Mouse (Mus musculus) MEL (cell line): ENCODE data around the gene Secisbp2. TPM values are rescaled to one million over a fixed set of nuclear protein-coding genes. Genes with fewer than 3 reads are reported as not detected.

ENCODE experiments used
- DNase-seq: peaks from one replicate; pipeline ENCODE4 v3.0.0; 2011; ENCODE audit warnings: low read depth, low spot score
- H3K27ac ChIP-seq: 2 replicates; pipeline ENCODE4 v1.5.1; 2012; ENCODE audit warnings: low read depth, mild to moderate bottlenecking, control low read depth, low read length, moderate library complexity; ENCODE audit not compliant: control insufficient read depth
- H3K27me3 ChIP-seq, 2 experiments: fragments of 150-350 bp in 1 of 2; sonication (generic) in 1 of 2; 2 replicates each; pipeline ENCODE4 v1.6.1; 2012; ENCODE audit warnings: low read length in 2 of 2, mild to moderate bottlenecking in 2 of 2, improper control_type of control experiment in 1 of 2, moderate library complexity in 1 of 2; ENCODE audit not compliant: insufficient read depth in 2 of 2, control insufficient read depth in 1 of 2
- H3K36me3 ChIP-seq, 2 experiments: 2 replicates each; pipeline ENCODE4 v1.6.1; 2012 to 2014; ENCODE audit warnings: low read length in 2 of 2, improper control_type of control experiment in 1 of 2, inconsistent platforms in 1 of 2, mild to moderate bottlenecking in 1 of 2; ENCODE audit not compliant: insufficient read depth in 2 of 2, control insufficient read depth in 1 of 2
- H3K4me1 ChIP-seq, 2 experiments: fragments of 150-350 bp in 1 of 2; sonication (generic) in 1 of 2; 2 replicates each; pipeline ENCODE4 v1.6.1; 2012; ENCODE audit warnings: low read length in 2 of 2, improper control_type of control experiment in 1 of 2, mild to moderate bottlenecking in 1 of 2; ENCODE audit not compliant: insufficient read depth in 2 of 2, control insufficient read depth in 1 of 2
- H3K4me3 ChIP-seq, 2 experiments: fragments of 150-350 bp in 1 of 2; sonication (generic) in 1 of 2; 2 replicates each; pipeline ENCODE4 v1.5.1; 2012; ENCODE audit warnings: low read depth in 2 of 2, low read length in 2 of 2, mild to moderate bottlenecking in 2 of 2, moderate library complexity in 2 of 2, control low read depth in 1 of 2, improper control_type of control experiment in 1 of 2; ENCODE audit not compliant: control insufficient read depth in 1 of 2, insufficient read depth in 1 of 2
- H3K79me2 ChIP-seq: 2 replicates; pipeline ENCODE4 v1.6.1; 2012; ENCODE audit warnings: mild to moderate bottlenecking, low read length, moderate library complexity; ENCODE audit not compliant: control insufficient read depth, poor library complexity, insufficient read depth
- H3K9ac ChIP-seq: 2 replicates; pipeline ENCODE4 v1.6.1; 2012; ENCODE audit warnings: low read depth, mild to moderate bottlenecking, control low read depth, low read length, moderate library complexity; ENCODE audit not compliant: control insufficient read depth, poor library complexity, severe bottlenecking
- H3K9me3 ChIP-seq: fragments of 150-350 bp; sonication (generic); replicated peaks from 2 replicates; pipeline ENCODE4 v1.6.1; 2012; ENCODE audit warnings: mild to moderate bottlenecking, low read length, improper control_type of control experiment, moderate library complexity; ENCODE audit not compliant: insufficient read depth
- CHD1 ChIP-seq: IDR thresholded peaks from 2 replicates; pipeline ENCODE4 v1.6.1; 2012; ENCODE audit warnings: low read depth, mild to moderate bottlenecking, inconsistent platforms, low read length, improper control_type of control experiment
- CHD2 ChIP-seq: IDR thresholded peaks from 2 replicates; pipeline ENCODE4 v1.6.1; 2011; ENCODE audit warnings: low read length, improper control_type of control experiment
- CTCF ChIP-seq, 3 experiments: IDR thresholded peaks in 2 of 3; conservative IDR thresholded peaks in 1 of 3; 2 replicates each; pipeline ENCODE4 v1.5.1; 2011 to 2012; ENCODE audit warnings: low read length in 3 of 3, low read depth in 2 of 3, mild to moderate bottlenecking in 2 of 3, improper control_type of control experiment in 1 of 3, inconsistent platforms in 1 of 3, mixed read lengths in 1 of 3, moderate library complexity in 1 of 3; ENCODE audit not compliant: control insufficient read depth in 1 of 3, insufficient read depth in 1 of 3, poor library complexity in 1 of 3, severe bottlenecking in 1 of 3
- E2F4 ChIP-seq: IDR thresholded peaks from 2 replicates; pipeline ENCODE4 v1.6.1; 2011; ENCODE audit warnings: low read depth, low read length, improper control_type of control experiment, borderline replicate concordance
- GABPA ChIP-seq: IDR thresholded peaks from 2 replicates; pipeline ENCODE4 v1.6.1; 2012; ENCODE audit warnings: low read depth, mild to moderate bottlenecking, inconsistent platforms, low read length, improper control_type of control experiment, moderate library complexity
- MAFK ChIP-seq: IDR thresholded peaks from 2 replicates; pipeline ENCODE4 v1.6.1; 2011; ENCODE audit warnings: low read depth, mild to moderate bottlenecking, low read length, improper control_type of control experiment, borderline replicate concordance
- MYC ChIP-seq: IDR thresholded peaks from 2 replicates; pipeline ENCODE4 v1.6.1; 2011; ENCODE audit warnings: low read depth, mild to moderate bottlenecking, low read length, improper control_type of control experiment, moderate library complexity
- NRF1 ChIP-seq: IDR thresholded peaks from 2 replicates; pipeline ENCODE4 v1.6.1; 2014; ENCODE audit warnings: low read depth, mild to moderate bottlenecking, inconsistent platforms, low read length, improper control_type of control experiment, moderate library complexity; ENCODE audit not compliant: poor library complexity, insufficient read depth, severe bottlenecking
- POLR2A ChIP-seq, 2 experiments: IDR thresholded peaks; 2 replicates each; pipeline ENCODE4 v1.6.1; 2011 to 2012; ENCODE audit warnings: low read length in 2 of 2, mild to moderate bottlenecking in 2 of 2, control low read depth in 1 of 2, improper control_type of control experiment in 1 of 2, low read depth in 1 of 2, moderate library complexity in 1 of 2; ENCODE audit not compliant: control insufficient read depth in 1 of 2, insufficient read depth in 1 of 2, poor library complexity in 1 of 2
- RCOR1 ChIP-seq: IDR thresholded peaks from 2 replicates; pipeline ENCODE4 v1.6.1; 2012; ENCODE audit warnings: low read depth, mild to moderate bottlenecking, inconsistent platforms, low read length, improper control_type of control experiment
- SIN3A ChIP-seq: IDR thresholded peaks from 2 replicates; pipeline ENCODE4 v1.6.1; 2012; ENCODE audit warnings: low read length, improper control_type of control experiment, inconsistent platforms
- SMC3 ChIP-seq: IDR thresholded peaks from 2 replicates; pipeline ENCODE4 v1.6.1; 2011; ENCODE audit warnings: low read depth, low read length, improper control_type of control experiment
- TAL1 ChIP-seq: IDR thresholded peaks from 2 replicates; pipeline ENCODE4 v1.6.1; 2012; ENCODE audit warnings: mild to moderate bottlenecking, inconsistent platforms, low read length, moderate library complexity, mixed read lengths
- UBTF ChIP-seq: IDR thresholded peaks from 2 replicates; pipeline ENCODE4 v1.6.1; 2012; ENCODE audit warnings: low read depth, mild to moderate bottlenecking, inconsistent platforms, low read length, improper control_type of control experiment, moderate library complexity, borderline replicate concordance; ENCODE audit not compliant: insufficient read depth
- USF1 ChIP-seq: IDR thresholded peaks from 2 replicates; pipeline ENCODE4 v1.6.1; 2014; ENCODE audit warnings: low read depth, mild to moderate bottlenecking, inconsistent platforms, low read length, improper control_type of control experiment, moderate library complexity
- ZNF384 ChIP-seq: IDR thresholded peaks from 2 replicates; pipeline ENCODE4 v1.6.1; 2012; ENCODE audit warnings: low read depth, mild to moderate bottlenecking, inconsistent platforms, low read length, improper control_type of control experiment
- polyA plus RNA-seq, 2 experiments: library from polyadenylated mRNA; stranded (reverse) in 1 of 2; unstranded in 1 of 2; fragments of >175 nt in 1 of 2; fragments of >200 nt in 1 of 2; gene quantifications; 2 replicates each; pipeline versions ENCODE4 v1.2.1 to v1.2.4; 2012; ENCODE audit warnings: low replicate concordance in 2 of 2, low read depth in 1 of 2; ENCODE audit not compliant: insufficient read length in 2 of 2, insufficient read depth in 1 of 2, missing spikeins in 1 of 2
- total RNA-seq: library from RNA; depleted of rRNA; stranded (reverse); fragments of 300-350 nt; gene quantifications from 2 replicates; pipeline ENCODE4 v1.2.3, GENCODE M21; 2012

Secisbp2 gene
- total and polyA plus RNA-seq, 3 experiments, result 26.0 to 76.4 (median 28.5) TPM

GRCm38 (mm10) chr13:51611500-51611899 lies 40.0 kb upstream of the Secisbp2 start:
- no peaks in the 10 kb centered on the region for H3K27me3 ChIP-seq
- H3K9me3 ChIP-seq, result no peaks in the 10 kb centered on the region
- TF ChIP-seq ZNF384, result no peak
- no peak for TF ChIP-seq MYC
- no peak for TF ChIP-seq POLR2A (IDR thresholded peaks at IDR 0.05; ENCODE audit: control insufficient read depth in 1 of 2, insufficient read depth in 1 of 2, low read depth in 1 of 2, low read length in 2 of 2, poor library complexity in 1 of 2)
- TF ChIP-seq MAFK, result no peak
- no peak for TF ChIP-seq CHD1
- TF ChIP-seq GABPA, result no peak
- no peak for TF ChIP-seq UBTF
- no peak for TF ChIP-seq CHD2
- no peak for TF ChIP-seq NRF1
- no peak for TF ChIP-seq SMC3
- no peak for TF ChIP-seq CTCF (IDR thresholded peaks at IDR 0.05 in 2 of 3, conservative IDR thresholded peaks at IDR 0.05 in 1 of 3; ENCODE audit: control insufficient read depth in 1 of 3, insufficient read depth in 1 of 3, low read depth in 2 of 3, low read length in 3 of 3, poor library complexity in 1 of 3, severe bottlenecking in 1 of 3)
- TF ChIP-seq RCOR1, result no peak
- TF ChIP-seq USF1, result no peak
- no peak for TF ChIP-seq TAL1
- H3K36me3 ChIP-seq, result no peaks in the 10 kb centered on the region
- no peaks in the 10 kb centered on the region for H3K4me1 ChIP-seq
- no peak overlapping the region for H3K9ac ChIP-seq
- no peaks in the 10 kb centered on the region for H3K79me2 ChIP-seq
- no peak overlapping the region for H3K4me3 ChIP-seq
- no peak overlapping the region for H3K27ac ChIP-seq
- DNase-seq, result no peak

GRCm38 (mm10) chr13:51615815-51616214 lies 35.7 kb upstream of the Secisbp2 start:
- no peaks in the 10 kb centered on the region for H3K36me3 ChIP-seq
- no peak overlapping the region for H3K4me3 ChIP-seq
- no peaks in the 10 kb centered on the region for H3K79me2 ChIP-seq
- no peak overlapping the region for H3K27ac ChIP-seq
- no peak for TF ChIP-seq SIN3A
- TF ChIP-seq CHD1, result no peak
- no peak for TF ChIP-seq E2F4
- TF ChIP-seq CTCF (IDR thresholded peaks at IDR 0.05 in 2 of 3, conservative IDR thresholded peaks at IDR 0.05 in 1 of 3; ENCODE audit: control insufficient read depth in 1 of 3, insufficient read depth in 1 of 3, low read depth in 2 of 3, low read length in 3 of 3, poor library complexity in 1 of 3, severe bottlenecking in 1 of 3), result no peak
- TF ChIP-seq, all 39 proteins: peak for 0
- Histone ChIP-seq H3K27me3 (no peaks in the 10 kb centered on the region), H3K4me1 (no peaks in the 10 kb centered on the region), H3K9me3 (no peaks in the 10 kb centered on the region), H3K9ac (no peak overlapping the region)
- no peak for DNase-seq
